Comparison of ENCODE assay signal across 8 mouse cellular contexts in genomic region chr12:102579041-102579440, GRCm38 (mm10). TPM values are rescaled to one million over a fixed set of nuclear protein-coding genes. Genes with fewer than 3 reads are reported as not detected.
DNase-seq lines count a peak whose midpoint lies in the region; ATAC-seq and TF ChIP-seq lines count a peak whose summit lies in the region.

No protein-coding gene starts in this region.

- peak; percentile 89 for TF ChIP-seq CTCF in heart, adult 2 months (IDR thresholded peaks at IDR 0.05)
- peak; percentile 88 for TF ChIP-seq CTCF in kidney, postnatal 0 days (IDR thresholded peaks at IDR 0.05; ENCODE audit: low read depth)
- TF ChIP-seq CTCF in liver, embryonic 14.5 days (IDR thresholded peaks at IDR 0.05; ENCODE audit: low read depth), result peak; percentile 87
- TF ChIP-seq CTCF in stomach, postnatal 0 days (IDR thresholded peaks at IDR 0.05; ENCODE audit: low read depth), result peak; percentile 88

- H3K9me3 ChIP-seq in heart, embryonic 11.5 days (replicated peaks; ENCODE audit: control insufficient read depth, low read length), result no peaks in the 10 kb centered on the region
- H3K9me3 ChIP-seq in kidney, postnatal 0 days (replicated peaks; ENCODE audit: low read length), result no peaks in the 10 kb centered on the region
- H3K9me3 ChIP-seq in liver, embryonic 14.5 days (ENCODE audit: control insufficient read depth, low read length), result no peaks in the 10 kb centered on the region
- no peaks in the 10 kb centered on the region for H3K9me3 ChIP-seq in neural tube, embryonic 13.5 days
- no peaks in the 10 kb centered on the region for H3K9me3 ChIP-seq in stomach, postnatal 0 days (ENCODE audit: control insufficient read depth, low read length)

- no peak overlapping the region for H3K9ac ChIP-seq in heart, adult 2 months (ENCODE audit: low read depth, low read length)
- no peak overlapping the region for H3K9ac ChIP-seq in heart, embryonic 11.5 days (ENCODE audit: low read depth, low read length)
- H3K9ac ChIP-seq in kidney, postnatal 0 days (ENCODE audit: low read depth, low read length), result no peak overlapping the region
- no peak overlapping the region for H3K9ac ChIP-seq in liver, embryonic 14.5 days (replicated peaks)
- no peak overlapping the region for H3K9ac ChIP-seq in neural tube, embryonic 13.5 days
- H3K9ac ChIP-seq in stomach, postnatal 0 days (ENCODE audit: low read length), result no peak overlapping the region

- H3K4me1 ChIP-seq in heart, adult 2 months (ENCODE audit: control insufficient read depth, insufficient read depth, low read length), result no peaks in the 10 kb centered on the region
- peaks cover 2% of the 10 kb centered on the region; the same call in 1 of the 2 replicates for H3K4me1 ChIP-seq in heart, embryonic 11.5 days (ENCODE audit: control insufficient read depth, insufficient read depth, low read length)
- no peaks in the 10 kb centered on the region for H3K4me1 ChIP-seq in kidney, postnatal 0 days (replicated peaks; ENCODE audit: insufficient read depth, low read length)
- H3K4me1 ChIP-seq in liver, embryonic 14.5 days (replicated peaks; ENCODE audit: control insufficient read depth in 2 of 2, insufficient read depth in 2 of 2, low read length in 1 of 2), result no peaks in the 10 kb centered on the region
- H3K4me1 ChIP-seq in neural tube, embryonic 13.5 days (replicated peaks), result no peaks in the 10 kb centered on the region
- H3K4me1 ChIP-seq in stomach, postnatal 0 days (replicated peaks; ENCODE audit: control insufficient read depth, insufficient read depth), result no peaks in the 10 kb centered on the region

- no peaks in the 10 kb centered on the region for H3K79me2 ChIP-seq in heart, adult 2 months (replicated peaks; ENCODE audit: control insufficient read depth, insufficient read depth, low read length)

- no peak overlapping the region for H3K27ac ChIP-seq in heart, adult 2 months
- no peak overlapping the region for H3K27ac ChIP-seq in heart, embryonic 11.5 days (ENCODE audit: low read depth, low read length)
- no peak overlapping the region for H3K27ac ChIP-seq in kidney, postnatal 0 days
- no peak overlapping the region for H3K27ac ChIP-seq in liver, embryonic 14.5 days
- no peak overlapping the region for H3K27ac ChIP-seq in neural tube, embryonic 13.5 days (replicated peaks)
- H3K27ac ChIP-seq in stomach, postnatal 0 days (replicated peaks), result no peak overlapping the region

- H3K4me3 ChIP-seq in heart, adult 2 months, result no peak overlapping the region
- no peak overlapping the region for H3K4me3 ChIP-seq in heart, embryonic 11.5 days (ENCODE audit: low read depth, low read length)
- no peak overlapping the region for H3K4me3 ChIP-seq in kidney, postnatal 0 days (replicated peaks; ENCODE audit: low read depth, low read length)
- no peak overlapping the region for H3K4me3 ChIP-seq in liver, embryonic 14.5 days (ENCODE audit: insufficient read depth in 1 of 2, low read depth in 2 of 2, low read length in 2 of 2)
- no peak overlapping the region for H3K4me3 ChIP-seq in neural tube, embryonic 13.5 days
- no peak overlapping the region for H3K4me3 ChIP-seq in stomach, postnatal 0 days (ENCODE audit: low read depth, low read length)

- no peak overlapping the region for H3K4me2 ChIP-seq in heart, embryonic 11.5 days
- no peak overlapping the region for H3K4me2 ChIP-seq in kidney, postnatal 0 days (ENCODE audit: low read length)
- no peak overlapping the region for H3K4me2 ChIP-seq in liver, embryonic 14.5 days (ENCODE audit: low read depth)
- H3K4me2 ChIP-seq in neural tube, embryonic 13.5 days, result no peak overlapping the region
- no peak overlapping the region for H3K4me2 ChIP-seq in stomach, postnatal 0 days (replicated peaks; ENCODE audit: low read depth)

- ATAC-seq in heart, embryonic 11.5 days (replicated peaks; ENCODE audit: insufficient number of reproducible peaks, low FRiP score, low TSS enrichment), result no peak
- ATAC-seq in kidney, postnatal 0 days (replicated peaks; ENCODE audit: low FRiP score, low read depth), result peak; percentile 44
- 0 out of 2 replicates have a peak, but pooled peaks have one; percentile 17 for ATAC-seq in liver, embryonic 14.5 days (ENCODE audit: insufficient read depth)
- ATAC-seq in neural tube, embryonic 13.5 days (ENCODE audit: low read depth), result peak; percentile 54
- ATAC-seq in stomach, postnatal 0 days (ENCODE audit: low FRiP score, low TSS enrichment), result peak; percentile 42; the same call in 1 of the 2 replicates

- H3K27me3 ChIP-seq in heart, adult 2 months (ENCODE audit: control insufficient read depth, insufficient read depth, low read length), result no peaks in the 10 kb centered on the region
- H3K27me3 ChIP-seq in heart, embryonic 11.5 days (ENCODE audit: control insufficient read depth, insufficient read depth, low read length), result no peaks in the 10 kb centered on the region
- no peaks in the 10 kb centered on the region for H3K27me3 ChIP-seq in kidney, postnatal 0 days (ENCODE audit: insufficient read depth, low read length)
- no peaks in the 10 kb centered on the region for H3K27me3 ChIP-seq in liver, embryonic 14.5 days (ENCODE audit: control insufficient read depth, insufficient read depth, low read length)
- no peaks in the 10 kb centered on the region for H3K27me3 ChIP-seq in neural tube, embryonic 13.5 days
- H3K27me3 ChIP-seq in stomach, postnatal 0 days (ENCODE audit: control insufficient read depth, insufficient read depth, low read length), result no peaks in the 10 kb centered on the region

- whole genome bisulfite sequencing in heart, adult 2 months, result 58% methylated on average over 6 of the region's 6 CpGs
- WGBS in heart, embryonic 11.5 days (ENCODE audit: insufficient replicate concordance), result 57% methylated on average over 6 of the region's 6 CpGs
- 53% methylated on average over 6 of the region's 6 CpGs for WGBS in kidney, postnatal 0 days
- WGBS in liver, embryonic 14.5 days (ENCODE audit: insufficient replicate concordance), result 48% methylated on average over 6 of the region's 6 CpGs
- 61% methylated on average over 6 of the region's 6 CpGs for WGBS in neural tube, embryonic 13.5 days
- WGBS in stomach, postnatal 0 days, result 53% methylated on average over 6 of the region's 6 CpGs

- TF ChIP-seq POLR2A in heart, adult 2 months (IDR thresholded peaks at IDR 0.05; ENCODE audit: insufficient read depth, low read depth, low read length), result no peak

- 0 out of 2 replicates have a peak, but pooled peaks have one; percentile 24 for TF ChIP-seq EP300 in heart, adult 2 months (IDR thresholded peaks at IDR 0.05; ENCODE audit: insufficient read depth, low read depth, low read length)
- TF ChIP-seq EP300 in liver, embryonic 14.5 days (IDR thresholded peaks at IDR 0.05; ENCODE audit: low read depth), result no peak
- no peak for TF ChIP-seq EP300 in stomach, postnatal 0 days (optimal IDR thresholded peaks at IDR 0.05)

- intact Hi-C loops in heart, adult 2 months (cut with DNase I), result loop anchor here (1.0 kb wide), 1 partner anchor 129 kb away; no protein-coding TSS in a partner anchor

- peak; percentile 69 to 84 for DNase-seq in heart, adult 2 months
- DNase-seq in embryo, embryonic 10.5 days (ENCODE audit: low spot score), result peak; percentile 82
- peak; percentile 71 for DNase-seq in heart, adult 8-10 months (ENCODE audit: low spot score)
- DNase-seq in kidney, postnatal 0 days (ENCODE audit: low spot score), result peak; percentile 76
- no peak for DNase-seq in liver, embryonic 14.5 days (ENCODE audit: low read depth in 3 of 3, low spot score in 3 of 3)
- peak; percentile 79 for DNase-seq in stomach, postnatal 0 days (ENCODE audit: low spot score)

- H3K36me3 ChIP-seq in heart, adult 2 months (ENCODE audit: control insufficient read depth, insufficient read depth, low read length), result no peaks in the 10 kb centered on the region
- no peaks in the 10 kb centered on the region for H3K36me3 ChIP-seq in heart, embryonic 11.5 days (ENCODE audit: control insufficient read depth, insufficient read depth, low read length)
- peaks cover under 1% of the 10 kb centered on the region; the same call in 1 of the 2 replicates for H3K36me3 ChIP-seq in kidney, postnatal 0 days (ENCODE audit: insufficient read depth, low read length)
- H3K36me3 ChIP-seq in liver, embryonic 14.5 days (replicated peaks; ENCODE audit: control insufficient read depth, insufficient read depth, low read depth), result no peaks in the 10 kb centered on the region
- peaks cover 23% of the 10 kb centered on the region for H3K36me3 ChIP-seq in neural tube, embryonic 13.5 days
- H3K36me3 ChIP-seq in stomach, postnatal 0 days (ENCODE audit: control insufficient read depth, insufficient read depth, low read length), result peaks cover 2% of the 10 kb centered on the region; the same call in 1 of the 2 replicates

RNA-seq across cellular contexts. Expression of gene Chga, which starts 24.3 kb away (rescaled TPM):
- not detected for total RNA-seq in heart, adult 2 months (2021)
- 0.06 and 0.12 TPM in 2 replicates for polyA plus RNA-seq in heart, adult 2 months (2012; rRNA removed)
- polyA plus RNA-seq in heart, embryonic 11.5 days (2014; fragmentation: Nextera tagmentation; extraction: Ambion mirVana), result 0.27 TPM in 1 of 2 replicates, not detected in the other
- under 1 TPM in 2 of 4 experiments, not detected in 2; 0.14 TPM for total RNA-seq in heart, adult 8-10 months (2022)
- 0.51 and 0.54 TPM in 2 replicates for polyA plus RNA-seq in kidney, postnatal 0 days (2015; fragmentation: Nextera tagmentation; extraction: Ambion mirVana)
- 0.87 and 1.2 TPM in 2 replicates for polyA plus RNA-seq in liver, embryonic 14.5 days (2012; rRNA removed)
- 1.9 and 2.7 TPM in 2 replicates for polyA plus RNA-seq in liver, embryonic 14.5 days (2014; fragmentation: Nextera tagmentation; extraction: Ambion mirVana)
- polyA plus RNA-seq in neural tube, embryonic 13.5 days (2015; fragmentation: Nextera tagmentation; extraction: Ambion mirVana), result 113 and 129 TPM in 2 replicates
- polyA plus RNA-seq in stomach, postnatal 0 days (2015; fragmentation: Nextera tagmentation; extraction: Ambion mirVana), result 28.9 and 33.2 TPM in 2 replicates

Comparison
In these comparisons a context has a peak if more than half of its experiments do, and no peak if none do; other contexts are left out.
1. DNase-seq: peak in heart, adult 2 months (2 of 2), embryo, embryonic 10.5 days (single experiment), heart, adult 8-10 months (single experiment), kidney, postnatal 0 days (single experiment) and stomach, postnatal 0 days (single experiment); none in liver, embryonic 14.5 days (0 of 3).
2. Peak in every context shown above with its lines, with median percentiles within 50 percentile points of each other: CTCF ChIP-seq.